Mouse (Mus musculus): Measurements from ENCODE around the gene Csrnp3. TPM values are rescaled to one million over a fixed set of nuclear protein-coding genes. Genes with fewer than 3 reads are reported as not detected.
A peak's percentile ranks its signal among the peaks of the same experiment; 100 is the strongest.

Csrnp3 gene
- polyA plus RNA-seq, 1 experiment: 0.02 TPM

DNA sequence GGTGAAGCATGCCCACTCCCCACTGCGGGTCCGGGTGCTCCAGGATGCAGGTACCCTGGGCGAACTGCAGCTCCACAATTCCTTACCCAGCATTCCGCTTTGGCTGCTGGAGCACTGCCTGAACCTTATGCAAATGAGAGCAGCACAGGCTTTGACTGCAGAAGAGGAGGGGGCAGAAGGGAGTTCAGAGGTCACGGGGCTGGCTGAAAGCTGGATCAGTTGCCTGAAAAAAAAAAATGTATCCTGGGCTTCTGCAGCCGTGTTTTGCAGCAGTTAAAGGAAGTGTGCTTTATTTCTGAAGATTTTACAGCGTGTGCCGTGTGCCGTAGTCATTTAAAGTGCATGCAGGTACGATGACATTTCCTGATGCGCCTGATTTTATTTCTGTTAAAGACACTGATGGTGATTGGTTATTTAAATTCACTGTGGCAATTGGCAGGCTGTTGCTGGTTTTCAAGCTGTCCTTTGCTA lies 86.3 kb downstream of the Csrnp3 start:
- Histone ChIP-seq H3K4me3 (replicated peaks; ENCODE audit: extremely low read depth, low read depth, low read length) (peak overlapping the region; percentile 27), H3K4me1 (ENCODE audit: control insufficient read depth, insufficient read depth, low read length) (0 out of 2 replicates have a peak, but pooled peaks cover 3% of the 10 kb centered on the region)
- no peak for DNase-seq
- WGBS: 4% methylated on average over 11 of the region's 11 CpGs
- TF ChIP-seq CTCF (IDR thresholded peaks at IDR 0.05; ENCODE audit: insufficient read depth, low read length) (no peak), POLR2A (IDR thresholded peaks at IDR 0.05; ENCODE audit: borderline replicate concordance, extremely low read depth, low read depth, low read length) (no peak)

DNA sequence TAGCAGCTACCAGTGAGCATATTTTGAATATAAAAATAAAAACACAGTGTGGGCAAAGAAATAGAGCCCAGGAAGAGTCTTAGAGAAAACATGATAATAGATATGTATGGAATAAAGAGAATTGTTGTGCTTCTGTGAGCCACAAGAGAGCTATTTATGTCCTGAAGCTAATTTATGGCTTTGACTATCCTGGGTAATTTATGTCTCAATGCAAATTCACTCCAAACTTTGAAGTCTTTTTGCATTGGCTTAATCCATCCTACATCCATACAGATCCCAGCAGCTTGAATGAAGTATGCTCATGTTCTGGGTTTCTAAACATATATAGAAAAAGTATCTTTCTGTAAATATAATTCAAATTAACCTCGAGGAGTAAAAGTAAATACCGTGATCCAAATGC lies 88.5 kb downstream of the Csrnp3 start:
- DNase-seq: no peak
- WGBS: 62% methylated on average over 2 of the region's 2 CpGs
- Histone ChIP-seq H3K4me3 (replicated peaks; ENCODE audit: extremely low read depth, low read depth, low read length) (no peak overlapping the region), H3K4me1 (ENCODE audit: control insufficient read depth, insufficient read depth, low read length) (0 out of 2 replicates have a peak, but pooled peaks cover 3% of the 10 kb centered on the region)
- TF ChIP-seq POLR2A (IDR thresholded peaks at IDR 0.05; ENCODE audit: borderline replicate concordance, extremely low read depth, low read depth, low read length) (no peak), CTCF (IDR thresholded peaks at IDR 0.05; ENCODE audit: insufficient read depth, low read length) (no peak)

- no peak for DNase-seq
- Histone ChIP-seq H3K4me3 (replicated peaks; ENCODE audit: extremely low read depth, low read depth, low read length) (no peak overlapping the region), H3K4me1 (ENCODE audit: control insufficient read depth, insufficient read depth, low read length) (no peaks in the 10 kb centered on the region)
- TF ChIP-seq CTCF (IDR thresholded peaks at IDR 0.05; ENCODE audit: insufficient read depth, low read length) (no peak), POLR2A (IDR thresholded peaks at IDR 0.05; ENCODE audit: borderline replicate concordance, extremely low read depth, low read depth, low read length) (no peak)
- WGBS: 49% methylated on average over 3 of the region's 3 CpGs
These were observed 93.3 kb downstream of the Csrnp3 start for GRCm38 (mm10) chr2:65938900-65939299.

DNA sequence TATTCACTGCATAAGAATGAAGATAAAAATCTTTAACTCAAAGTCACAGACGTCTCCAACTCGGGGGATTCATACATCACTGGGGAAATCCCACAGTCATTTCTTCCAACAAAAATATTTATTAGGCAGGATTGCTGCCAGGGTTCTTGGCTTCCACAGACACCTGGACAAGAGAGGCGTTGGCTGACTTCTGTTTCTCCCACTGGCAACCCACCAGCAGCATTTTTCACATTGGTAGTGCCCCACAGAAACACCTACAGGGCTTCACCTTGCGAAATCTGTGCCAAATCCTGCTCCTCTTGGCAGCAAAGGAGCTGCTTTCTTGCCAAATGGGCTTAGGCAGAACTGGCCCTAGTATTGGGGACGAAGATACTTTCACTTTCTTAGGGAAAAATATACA lies 94.8 kb downstream of the Csrnp3 start:
- Histone ChIP-seq H3K4me3 (replicated peaks; ENCODE audit: extremely low read depth, low read depth, low read length) (no peak overlapping the region), H3K4me1 (ENCODE audit: control insufficient read depth, insufficient read depth, low read length) (no peaks in the 10 kb centered on the region)
- TF ChIP-seq POLR2A (IDR thresholded peaks at IDR 0.05; ENCODE audit: borderline replicate concordance, extremely low read depth, low read depth, low read length): no peak
- TF ChIP-seq CTCF (IDR thresholded peaks at IDR 0.05; ENCODE audit: insufficient read depth, low read length): no peak
- no peak for DNase-seq
- WGBS: 41% methylated on average over 5 of the region's 5 CpGs

DNA sequence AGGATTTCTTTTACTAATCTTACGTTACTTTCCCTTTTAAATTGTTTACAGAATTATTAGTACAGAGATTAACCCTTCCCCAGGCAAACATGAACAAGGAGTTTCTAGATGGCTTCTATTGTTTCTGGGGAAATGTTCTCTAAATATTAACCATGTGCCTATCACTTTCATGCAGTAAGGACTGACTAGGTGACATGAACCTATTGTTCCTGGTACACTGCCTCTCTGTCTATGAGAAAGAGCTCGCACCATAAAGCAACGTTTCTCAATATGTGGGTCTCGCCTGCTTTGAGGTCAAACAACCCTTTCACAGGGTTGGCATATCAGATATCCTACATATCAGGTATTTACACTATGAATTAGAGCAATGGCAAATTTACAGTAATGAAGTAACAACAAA lies 96.8 kb downstream of the Csrnp3 start:
- no peak for DNase-seq
- WGBS: 68% methylated on average over 4 of the region's 4 CpGs
- TF ChIP-seq CTCF (IDR thresholded peaks at IDR 0.05; ENCODE audit: insufficient read depth, low read length): no peak
- TF ChIP-seq POLR2A (IDR thresholded peaks at IDR 0.05; ENCODE audit: borderline replicate concordance, extremely low read depth, low read depth, low read length): no peak
- H3K4me3 ChIP-seq (replicated peaks; ENCODE audit: extremely low read depth, low read depth, low read length): no peak overlapping the region
- H3K4me1 ChIP-seq (ENCODE audit: control insufficient read depth, insufficient read depth, low read length): no peaks in the 10 kb centered on the region

DNA sequence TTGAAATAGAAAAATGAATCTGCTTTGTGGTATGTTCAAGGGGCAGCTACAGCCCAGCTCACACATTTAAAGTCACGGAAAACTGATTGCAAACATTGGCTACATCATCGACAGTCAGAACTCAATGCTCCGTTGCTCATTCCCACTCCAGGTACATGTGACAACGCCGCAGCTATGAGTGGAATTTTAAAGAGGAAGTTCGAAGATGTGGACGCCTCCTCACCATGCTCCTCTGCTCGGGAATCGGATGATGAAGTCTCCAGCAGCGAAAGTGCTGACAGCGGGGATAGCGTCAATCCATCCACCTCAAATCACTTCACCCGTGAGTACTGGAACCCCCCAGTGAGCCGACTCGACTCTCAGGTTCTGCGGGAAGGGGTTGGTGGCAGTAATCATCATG lies 103.2 kb downstream of the Csrnp3 start:
- no peaks in the 10 kb centered on the region for H3K4me1 ChIP-seq (ENCODE audit: control insufficient read depth, insufficient read depth, low read length)

DNA sequence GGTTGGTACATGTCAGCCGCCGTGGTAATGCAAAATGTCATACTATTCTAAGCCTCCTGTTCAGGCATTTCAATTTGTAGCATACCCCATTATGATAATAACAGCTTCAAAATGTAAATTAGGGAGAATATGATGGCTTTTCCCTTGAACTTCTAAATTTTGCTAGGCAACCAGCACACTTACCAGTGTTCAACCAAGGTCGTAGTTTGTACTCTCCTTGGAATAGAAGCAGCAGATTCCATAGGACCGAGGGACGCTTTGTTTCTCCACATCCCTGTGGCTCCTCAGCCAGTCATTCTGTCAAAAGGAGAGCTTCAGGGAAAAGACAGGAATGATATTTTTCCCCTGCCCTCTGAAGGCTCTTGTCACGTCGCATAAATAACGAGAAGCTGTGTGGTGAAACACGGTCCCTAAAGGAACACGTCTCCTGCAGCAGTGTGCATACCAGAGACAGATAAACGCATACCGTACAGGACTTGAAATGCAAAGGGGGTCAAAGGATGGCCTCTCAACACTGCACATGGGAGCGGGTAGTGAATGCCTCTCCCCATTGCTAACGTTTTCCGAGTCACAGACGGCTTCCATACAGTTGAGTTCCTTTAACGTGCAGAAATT lies 108.3 kb downstream of the Csrnp3 start:
- TF ChIP-seq POLR2A (IDR thresholded peaks at IDR 0.05; ENCODE audit: borderline replicate concordance, extremely low read depth, low read depth, low read length): no peak
- TF ChIP-seq CTCF (IDR thresholded peaks at IDR 0.05; ENCODE audit: insufficient read depth, low read length): no peak
- no peaks in the 10 kb centered on the region for H3K4me1 ChIP-seq (ENCODE audit: control insufficient read depth, insufficient read depth, low read length)
- 66% methylated on average over 17 of the region's 17 CpGs for WGBS
- DNase-seq: no peak
- no peak overlapping the region for H3K4me3 ChIP-seq (replicated peaks; ENCODE audit: extremely low read depth, low read depth, low read length)

More for the DNA sequence above, 103.2 kb downstream of the Csrnp3 start:
- 81% methylated on average over 16 of the region's 16 CpGs for WGBS
- DNase-seq: no peak
- no peak overlapping the region for H3K4me3 ChIP-seq (replicated peaks; ENCODE audit: extremely low read depth, low read depth, low read length)
- no peak for TF ChIP-seq CTCF (IDR thresholded peaks at IDR 0.05; ENCODE audit: insufficient read depth, low read length)
- no peak for TF ChIP-seq POLR2A (IDR thresholded peaks at IDR 0.05; ENCODE audit: borderline replicate concordance, extremely low read depth, low read depth, low read length)

DNA sequence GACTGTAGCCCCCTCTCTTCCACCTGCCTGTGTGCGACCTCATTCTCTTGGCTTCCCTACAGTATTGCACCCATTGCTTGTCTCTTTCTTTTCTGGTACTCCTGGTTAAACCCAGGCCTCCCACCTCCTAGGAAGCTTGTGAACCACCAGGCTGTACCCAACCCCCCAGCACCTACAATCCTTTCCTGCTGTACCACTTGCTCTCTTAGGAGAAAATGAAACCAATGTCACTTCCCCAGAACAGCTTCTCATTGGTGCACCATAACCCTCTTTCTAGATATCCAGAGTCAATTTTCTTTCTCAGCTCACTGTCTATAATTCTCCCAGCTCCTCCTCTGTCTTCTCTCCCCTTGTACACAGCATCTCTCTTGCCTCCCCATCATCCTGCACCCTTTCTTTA lies 110.2 kb downstream of the Csrnp3 start:
- TF ChIP-seq POLR2A (IDR thresholded peaks at IDR 0.05; ENCODE audit: borderline replicate concordance, extremely low read depth, low read depth, low read length) (no peak), CTCF (IDR thresholded peaks at IDR 0.05; ENCODE audit: insufficient read depth, low read length) (no peak)
- no peak overlapping the region for H3K4me3 ChIP-seq (replicated peaks; ENCODE audit: extremely low read depth, low read depth, low read length)
- DNase-seq: no peak

DNA sequence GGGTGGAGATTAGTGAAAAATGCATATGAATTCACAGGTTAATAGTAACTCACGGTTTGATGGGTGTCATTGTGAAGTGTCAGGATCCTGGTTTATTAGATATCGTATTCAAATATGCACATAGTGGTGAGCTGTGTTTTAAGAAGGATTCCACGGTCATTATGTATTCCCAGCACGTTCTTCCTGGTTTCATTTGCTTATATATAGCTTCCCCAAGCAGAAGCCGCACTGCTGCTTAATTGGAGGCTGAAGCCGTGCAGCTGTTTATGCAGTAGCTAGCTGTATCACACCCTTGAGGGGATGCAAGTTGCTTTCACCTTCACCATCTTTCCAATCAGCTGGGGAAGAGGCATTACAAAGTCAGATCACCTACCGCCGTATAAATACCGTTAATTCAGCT lies 111.2 kb downstream of the Csrnp3 start:
- H3K4me3 ChIP-seq (replicated peaks; ENCODE audit: extremely low read depth, low read depth, low read length): no peak overlapping the region
- 81% methylated on average over 9 of the region's 9 CpGs for WGBS
- no peak for TF ChIP-seq CTCF (IDR thresholded peaks at IDR 0.05; ENCODE audit: insufficient read depth, low read length)
- TF ChIP-seq POLR2A (IDR thresholded peaks at IDR 0.05; ENCODE audit: borderline replicate concordance, extremely low read depth, low read depth, low read length): no peak
- no peak for DNase-seq
- no peaks in the 10 kb centered on the region for H3K4me1 ChIP-seq (ENCODE audit: control insufficient read depth, insufficient read depth, low read length)

More for the DNA sequence above, 110.2 kb downstream of the Csrnp3 start:
- H3K4me1 ChIP-seq (ENCODE audit: control insufficient read depth, insufficient read depth, low read length): no peaks in the 10 kb centered on the region
- WGBS: 83% methylated on average over 1 of the region's 1 CpGs

- DNase-seq: no peak
These were observed 117.9 kb downstream of the Csrnp3 start for GRCm38 (mm10) chr2:65963420-65963819.

More at GRCm38 (mm10) chr2:65963420-65963819, 117.9 kb downstream of the Csrnp3 start:
- 57% methylated on average over 4 of the region's 4 CpGs for WGBS
- no peak for TF ChIP-seq CTCF (IDR thresholded peaks at IDR 0.05; ENCODE audit: insufficient read depth, low read length)
- TF ChIP-seq POLR2A (IDR thresholded peaks at IDR 0.05; ENCODE audit: borderline replicate concordance, extremely low read depth, low read depth, low read length): no peak
- no peaks in the 10 kb centered on the region for H3K4me1 ChIP-seq (ENCODE audit: control insufficient read depth, insufficient read depth, low read length)
- H3K4me3 ChIP-seq (replicated peaks; ENCODE audit: extremely low read depth, low read depth, low read length): no peak overlapping the region
